Mouse (Mus musculus) heart, postnatal 0 days (tissue): Measurements from ENCODE around the gene Lipi. TPM values are rescaled to one million over a fixed set of nuclear protein-coding genes. Genes with fewer than 3 reads are reported as not detected.

Experiments used
- ATAC-seq: fragments of 200-750 bp; cut with Nextera tagmentation; 2 replicates; pipeline ENCODE4 v1.8.0; 2017; ENCODE audit warnings: low read depth, moderate number of reproducible peaks, moderate library complexity; ENCODE audit not compliant: insufficient read depth
- DNase-seq: peaks from one replicate; pipeline ENCODE4 v3.0.0-alpha.2; 2016; ENCODE audit warnings: low spot score
- H3K27ac ChIP-seq: fragments of 300-500 bp; sonication (generic); 2 replicates; pipeline ENCODE4 v1.5.1; 2014; ENCODE audit warnings: low read depth, mild to moderate bottlenecking
- H3K27me3 ChIP-seq: fragments of 300-500 bp; sonication (generic); 2 replicates; pipeline ENCODE4 v1.6.1; 2014; ENCODE audit warnings: low read length, mixed read lengths; ENCODE audit not compliant: control insufficient read depth, insufficient read depth
- H3K36me3 ChIP-seq: fragments of 300-500 bp; sonication (generic); replicated peaks from 2 replicates; pipeline ENCODE4 v1.6.1; 2014; ENCODE audit warnings: low read length, mixed read lengths; ENCODE audit not compliant: control insufficient read depth, insufficient read depth
- H3K4me1 ChIP-seq: fragments of 300-500 bp; sonication (generic); 2 replicates; pipeline ENCODE4 v1.6.1; 2014; ENCODE audit warnings: antibody characterized with exemption; ENCODE audit not compliant: control insufficient read depth, insufficient read depth
- H3K4me2 ChIP-seq: fragments of 300-500 bp; sonication (generic); 2 replicates; pipeline ENCODE4 v1.6.1; 2014; ENCODE audit warnings: low read depth, mild to moderate bottlenecking, low read length, moderate library complexity
- H3K4me3 ChIP-seq: fragments of 300-500 bp; sonication (generic); 2 replicates; pipeline ENCODE4 v1.5.1; 2014; ENCODE audit warnings: low read depth, low read length
- H3K9ac ChIP-seq: fragments of 300-500 bp; sonication (generic); replicated peaks from 2 replicates; pipeline ENCODE4 v1.6.1; 2014; ENCODE audit warnings: low read depth, low read length, mixed read lengths
- H3K9me3 ChIP-seq: fragments of 300-500 bp; sonication (generic); replicated peaks from 2 replicates; pipeline ENCODE4 v1.6.1; 2016; ENCODE audit warnings: low read length; ENCODE audit not compliant: control insufficient read depth
- CTCF ChIP-seq: IDR thresholded peaks from 2 replicates; pipeline ENCODE4 v1.5.1; 2016; ENCODE audit warnings: antibody characterized with exemption, control low read depth, low read depth
- EP300 ChIP-seq: IDR thresholded peaks from 2 replicates; pipeline ENCODE4 v1.6.1; 2016; ENCODE audit warnings: antibody characterized with exemption, low read depth
- WGBS: fragments of 180-500 bp; shearing (Covaris S2); extraction: QIAGEN DNeasy Blood & Tissue Kit; methylation state at CpG from one replicate; pipeline ENCODE4 v1.1.7; 2014; 5-methylcytosine and 5-hydroxymethylcytosine counted together
- polyA plus RNA-seq: library from polyadenylated mRNA; unstranded; fragments of >200 nt; fragmentation: Nextera tagmentation; extraction: Ambion mirVana; gene quantifications from 2 replicates; pipeline ENCODE4 v1.2.1, GENCODE M21; 2015
- total RNA-seq: library from RNA; depleted of rRNA; stranded (reverse); fragments of >200 nt; gene quantifications from 2 replicates; pipeline ENCODE4 v1.2.3, GENCODE M21; 2014; ENCODE audit warnings: low replicate concordance

Gene Lipi
- total and polyA plus RNA-seq, 2 experiments from 2014 or later: not detected

DNA sequence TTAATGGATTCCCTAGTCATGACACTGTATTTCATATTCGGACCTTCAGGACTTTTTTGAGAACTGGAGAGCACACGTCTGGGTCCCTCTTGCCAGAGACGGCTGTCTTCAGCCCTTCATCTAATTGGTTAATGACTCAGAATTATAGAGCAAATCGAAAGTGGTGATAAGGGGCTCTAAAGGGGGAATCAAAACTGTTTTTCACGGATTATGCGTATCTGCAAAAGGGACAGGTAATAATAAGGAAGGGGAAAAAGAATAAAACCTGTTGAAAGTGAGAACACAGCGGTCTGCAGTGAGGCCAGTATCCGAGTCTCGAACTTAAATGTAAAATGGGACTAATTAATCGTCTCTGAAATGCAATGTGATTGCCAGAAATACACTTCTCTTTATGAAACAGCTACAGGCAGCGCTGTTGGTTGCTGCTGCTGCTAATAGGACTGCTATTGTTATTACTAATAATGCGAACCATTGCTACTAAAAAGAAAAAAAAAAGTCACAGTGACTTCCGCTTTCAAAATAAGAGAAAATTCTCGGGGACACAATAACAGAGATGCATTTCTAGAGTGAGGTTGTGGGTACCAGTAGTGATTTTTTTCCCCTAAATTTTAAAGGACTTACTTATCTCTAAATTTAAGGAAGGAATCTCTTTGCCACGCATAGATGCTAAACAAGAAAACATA lies 7.8 kb upstream of the Lipi start:
- ATAC-seq (no peak), DNase-seq (no peak)
- H3K36me3 ChIP-seq: no peaks in the 10 kb centered on the region
- no peak overlapping the region for H3K27ac ChIP-seq
- H3K4me3 ChIP-seq: peak overlapping the region; percentile 66
- H3K9me3 ChIP-seq: no peaks in the 10 kb centered on the region
- H3K27me3 ChIP-seq: no peaks in the 10 kb centered on the region
- 0 out of 2 replicates have a peak overlapping the region, but pooled peaks have one; percentile 18 for H3K9ac ChIP-seq
- TF ChIP-seq CTCF: no peak
- 14% methylated on average over 15 of the region's 15 CpGs for WGBS
- H3K4me1 ChIP-seq: no peaks in the 10 kb centered on the region
- H3K4me2 ChIP-seq: peak overlapping the region; percentile 82

DNA sequence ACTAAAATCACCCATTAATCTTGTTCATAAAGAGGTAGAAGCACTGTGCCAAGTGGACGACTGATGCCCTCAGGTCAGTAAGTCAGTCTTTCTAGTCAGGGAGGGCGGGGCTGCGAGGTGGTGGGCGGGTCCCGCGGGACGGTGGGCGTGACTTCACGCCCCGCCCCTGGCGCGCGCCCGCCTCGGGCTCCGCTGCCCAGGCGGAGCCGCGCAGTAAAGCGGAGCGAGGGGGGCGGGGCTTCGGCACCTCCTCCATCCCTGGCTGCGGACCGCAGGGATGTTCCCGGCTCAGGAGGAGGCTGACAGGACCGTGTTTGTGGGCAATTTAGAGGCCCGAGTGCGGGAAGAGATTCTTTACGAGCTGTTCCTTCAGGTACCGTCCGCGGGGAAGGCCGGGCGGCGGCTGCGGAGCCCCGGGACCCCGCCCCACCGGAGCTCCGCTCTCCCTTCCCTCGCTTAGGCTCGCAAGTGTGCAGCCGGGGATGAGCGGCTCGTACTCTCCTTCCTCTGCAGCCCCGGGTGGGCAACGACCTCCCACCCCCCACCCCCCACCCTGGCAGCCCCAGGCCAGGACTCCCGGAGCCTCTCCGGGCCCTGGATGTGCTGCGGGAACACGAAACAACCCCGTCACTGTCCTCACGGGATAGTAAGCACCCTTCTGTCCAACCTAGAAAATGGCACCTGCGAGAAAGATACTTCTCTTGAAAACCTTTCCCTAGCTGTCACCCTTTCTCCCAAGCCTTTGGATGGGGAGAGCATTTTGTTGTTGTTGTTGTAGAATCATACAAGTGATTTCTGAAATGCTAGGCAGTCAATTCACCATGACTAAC lies 7.0 kb upstream of the Lipi start, which contains the start of gene Rbm11:
Gene Rbm11, plus strand, starts transcription at position 174 of the 830 bp plus-strand sequence.
- DNase-seq (peak; percentile 61), ATAC-seq (peak; percentile 98)
- peak within 1 kb of the TSS; percentile 82 for H3K4me2 ChIP-seq
- TF ChIP-seq EP300 (no peak), CTCF (no peak)
- H3K4me3 ChIP-seq: peak within 1 kb of the TSS; percentile 66
- H3K27ac ChIP-seq: no peak within 1 kb of the TSS
- WGBS: under 1% methylated on average over 53 of the region's 55 CpGs
- H3K9me3 ChIP-seq: no peaks in the 10 kb centered on the region
- H3K4me1 ChIP-seq: no peaks in the 10 kb centered on the region
- H3K27me3 ChIP-seq: no peaks in the 10 kb centered on the region
- no peaks in the 10 kb centered on the region for H3K36me3 ChIP-seq
- peak within 1 kb of the TSS; percentile 18; the same call in 1 of the 2 replicates for H3K9ac ChIP-seq

DNA sequence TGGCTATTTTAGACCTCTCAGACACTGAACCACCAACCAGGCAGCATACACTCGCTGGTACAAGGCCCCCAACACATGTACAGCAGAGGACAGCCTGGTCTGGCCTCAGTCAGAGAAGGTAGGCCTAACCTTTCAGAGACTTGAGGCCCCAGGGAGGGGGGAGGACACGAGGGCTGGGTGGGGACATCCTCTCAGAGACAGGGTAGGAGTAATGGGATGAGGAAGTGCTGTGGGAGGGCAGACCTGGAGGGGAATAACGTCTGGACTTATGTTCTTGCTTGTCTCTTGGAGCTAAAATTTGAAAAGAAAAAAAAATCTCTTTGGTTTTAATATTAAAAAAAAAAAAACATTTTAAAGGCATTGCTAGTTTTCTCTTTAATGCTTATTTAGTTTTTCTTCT lies 605 bp upstream of the Lipi start:
- H3K36me3 ChIP-seq: no peaks in the 10 kb centered on the region
- H3K4me3 ChIP-seq: no peak overlapping the region
- H3K4me1 ChIP-seq: no peaks in the 10 kb centered on the region
- no peak overlapping the region for H3K4me2 ChIP-seq
- TF ChIP-seq CTCF (no peak), EP300 (no peak)
- no peak overlapping the region for H3K9ac ChIP-seq
- no peak for ATAC-seq
- no peaks in the 10 kb centered on the region for H3K27me3 ChIP-seq
- WGBS: 18% methylated on average over 3 of the region's 3 CpGs
- H3K9me3 ChIP-seq: no peaks in the 10 kb centered on the region
- no peak for DNase-seq
- no peak overlapping the region for H3K27ac ChIP-seq

DNA sequence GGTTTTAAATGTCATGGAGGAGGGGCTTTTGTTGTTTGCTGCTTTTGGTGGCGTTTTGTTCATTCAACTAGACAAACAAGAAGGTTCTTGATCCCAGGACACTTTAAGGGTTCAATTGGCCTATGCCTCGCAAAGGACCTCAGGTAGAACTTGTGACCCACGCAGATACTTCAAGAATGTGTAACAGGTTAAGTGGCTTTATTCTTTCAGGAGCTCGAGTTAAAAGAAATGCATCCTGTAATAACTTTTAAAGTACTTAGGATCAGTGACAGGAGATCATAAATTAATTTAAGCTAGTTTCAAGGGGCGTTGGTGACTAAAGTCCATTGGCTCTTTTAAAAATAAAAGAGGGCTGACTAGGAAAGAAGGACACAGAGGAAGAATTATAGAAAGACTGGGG lies 3.6 kb downstream of the Lipi start:
- 71% methylated on average over 5 of the region's 5 CpGs for WGBS
- DNase-seq: no peak
- no peak for TF ChIP-seq CTCF
- TF ChIP-seq EP300: no peak
- no peak for ATAC-seq
- Histone ChIP-seq H3K9ac (no peak overlapping the region), H3K4me1 (no peaks in the 10 kb centered on the region), H3K4me2 (no peak overlapping the region), H3K9me3 (no peaks in the 10 kb centered on the region), H3K27me3 (no peaks in the 10 kb centered on the region), H3K36me3 (no peaks in the 10 kb centered on the region), H3K4me3 (no peak overlapping the region), H3K27ac (no peak overlapping the region)

DNA sequence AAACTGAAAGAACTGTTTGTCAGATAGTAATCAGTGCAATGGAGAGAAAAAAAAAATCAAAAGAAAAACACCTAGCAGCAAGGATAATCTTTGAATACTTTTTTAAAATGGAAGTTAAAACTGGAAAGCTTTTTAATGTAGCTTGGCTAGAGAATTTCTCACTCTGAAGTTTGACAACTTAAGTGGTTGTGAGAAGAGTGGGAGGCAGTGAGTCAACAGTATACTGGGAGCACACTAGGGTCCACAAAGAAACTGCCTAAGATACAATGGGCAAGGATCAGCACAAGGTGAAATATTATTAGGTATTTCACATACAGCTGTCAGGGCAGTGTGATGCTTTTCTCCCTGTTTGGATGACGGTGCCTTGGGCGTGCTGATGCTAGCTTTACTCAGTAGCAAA lies 23.0 kb downstream of the Lipi start:
- DNase-seq (no peak), ATAC-seq (no peak)
- H3K4me2 ChIP-seq: no peak overlapping the region
- H3K27me3 ChIP-seq: no peaks in the 10 kb centered on the region
- H3K27ac ChIP-seq: no peak overlapping the region
- WGBS: 82% methylated on average over 2 of the region's 2 CpGs
- H3K9me3 ChIP-seq: no peaks in the 10 kb centered on the region
- no peak overlapping the region for H3K4me3 ChIP-seq
- TF ChIP-seq EP300 (no peak), CTCF (no peak)
- no peaks in the 10 kb centered on the region for H3K36me3 ChIP-seq
- no peaks in the 10 kb centered on the region for H3K4me1 ChIP-seq
- no peak overlapping the region for H3K9ac ChIP-seq
